Comparison of ENCODE assay signal across 9 mouse cellular contexts in the genomic region with DNA sequence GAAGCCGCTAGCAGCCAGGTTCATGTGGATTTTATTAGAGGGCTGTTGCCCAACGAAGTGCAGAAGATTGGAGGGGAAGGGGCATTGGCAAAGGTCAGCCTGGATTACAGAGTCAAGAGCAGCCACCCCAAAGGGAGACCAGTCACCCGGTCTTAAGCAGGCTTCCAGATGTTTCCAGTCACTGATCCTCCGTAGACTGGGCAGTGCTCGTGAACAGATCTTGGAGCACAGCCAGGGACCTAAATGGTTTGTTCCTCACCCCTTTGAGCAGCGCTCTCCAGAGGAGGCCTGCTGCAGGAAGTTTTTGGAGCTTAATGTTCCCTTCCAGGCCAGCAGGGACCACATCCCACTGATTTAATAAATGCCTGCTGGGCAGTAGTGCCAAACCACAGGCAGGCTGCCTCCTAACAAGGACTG. TPM values are rescaled to one million over a fixed set of nuclear protein-coding genes. Genes with fewer than 3 reads are reported as not detected.
DNase-seq lines count a peak whose midpoint lies in the region; ATAC-seq and TF ChIP-seq lines count a peak whose summit lies in the region.
"Had no signal": no experiment of that assay in that cellular context is flagged by ENCODE, and none has a peak within 500 bp of the region (broad histone marks: within the 10 kb centered on the region; RNA-seq: fewer than 3 reads in every experiment).

No protein-coding gene starts in this region.

- peaks cover 5% of the 10 kb centered on the region; the same call in 1 of the 2 replicates for H3K9me3 ChIP-seq in hindbrain, embryonic 10.5 days
- H3K9me3 ChIP-seq in hindbrain, embryonic 11.5 days (ENCODE audit: control insufficient read depth, low read length), result no peaks in the 10 kb centered on the region
- 0 out of 2 replicates have a peak, but pooled peaks cover 4% of the 10 kb centered on the region for H3K9me3 ChIP-seq in heart, postnatal 0 days (replicated peaks; ENCODE audit: control insufficient read depth, low read length)
- H3K9me3 ChIP-seq in midbrain, embryonic 15.5 days, result no peaks in the 10 kb centered on the region

- H3K36me3 ChIP-seq in hindbrain, embryonic 10.5 days, result peaks cover 55% of the 10 kb centered on the region
- no peaks in the 10 kb centered on the region for H3K36me3 ChIP-seq in hindbrain, embryonic 11.5 days (ENCODE audit: control insufficient read depth, insufficient read depth, low read length)
- peaks cover 5% of the 10 kb centered on the region for H3K36me3 ChIP-seq in heart, postnatal 0 days (replicated peaks; ENCODE audit: control insufficient read depth, insufficient read depth, low read length)
- H3K36me3 ChIP-seq in midbrain, embryonic 15.5 days (replicated peaks), result no peaks in the 10 kb centered on the region; the same call in 1 of the 2 replicates

- TF ChIP-seq EP300 in heart, postnatal 0 days (IDR thresholded peaks at IDR 0.05; ENCODE audit: low read depth), result no peak

- 74% methylated on average over 6 of the region's 6 CpGs for WGBS in hindbrain, embryonic 10.5 days
- 69% methylated on average over 6 of the region's 6 CpGs for WGBS in hindbrain, embryonic 11.5 days
- 26% methylated on average over 6 of the region's 6 CpGs for WGBS in heart, postnatal 0 days
- WGBS in midbrain, embryonic 15.5 days, result 57% methylated on average over 6 of the region's 6 CpGs

- H3K27me3 ChIP-seq in hindbrain, embryonic 10.5 days (ENCODE audit: insufficient read depth, poor library complexity, severe bottlenecking), result no peaks in the 10 kb centered on the region
- H3K27me3 ChIP-seq in hindbrain, embryonic 11.5 days (ENCODE audit: control insufficient read depth, insufficient read depth, low read length), result no peaks in the 10 kb centered on the region
- H3K27me3 ChIP-seq in heart, postnatal 0 days (ENCODE audit: control insufficient read depth, insufficient read depth, low read length), result no peaks in the 10 kb centered on the region
- H3K27me3 ChIP-seq in midbrain, embryonic 15.5 days (replicated peaks), result no peaks in the 10 kb centered on the region

- no peak overlapping the region for H3K4me2 ChIP-seq in hindbrain, embryonic 11.5 days (replicated peaks; ENCODE audit: low read depth, low read length)
- no peak overlapping the region for H3K4me2 ChIP-seq in heart, postnatal 0 days (ENCODE audit: low read depth, low read length)
- H3K4me2 ChIP-seq in midbrain, embryonic 15.5 days, result no peak overlapping the region

- 0 out of 2 replicates have a peak, but pooled peaks cover 2% of the 10 kb centered on the region for H3K4me1 ChIP-seq in hindbrain, embryonic 10.5 days (replicated peaks)
- no peaks in the 10 kb centered on the region for H3K4me1 ChIP-seq in hindbrain, embryonic 11.5 days (replicated peaks; ENCODE audit: control insufficient read depth, insufficient read depth, low read length)
- H3K4me1 ChIP-seq in heart, postnatal 0 days (ENCODE audit: control insufficient read depth, insufficient read depth), result peaks cover 4% of the 10 kb centered on the region; the same call in 1 of the 2 replicates
- H3K4me1 ChIP-seq in midbrain, embryonic 15.5 days, result peaks cover 4% of the 10 kb centered on the region; the same call in 1 of the 2 replicates

- H3K27ac ChIP-seq in hindbrain, embryonic 10.5 days, result no peak overlapping the region
- H3K27ac ChIP-seq in hindbrain, embryonic 11.5 days (ENCODE audit: low read depth, low read length), result no peak overlapping the region
- H3K27ac ChIP-seq in heart, postnatal 0 days (ENCODE audit: low read depth), result 0 out of 2 replicates have a peak overlapping the region, but pooled peaks have one; percentile 9
- no peak overlapping the region for H3K27ac ChIP-seq in midbrain, embryonic 15.5 days

- DNase-seq in hindbrain, embryonic 10.5 days (ENCODE audit: low spot score), result peak; percentile 33
- no peak for DNase-seq in hindbrain, embryonic 11.5 days (ENCODE audit: low spot score)
- peak; percentile 50 for DNase-seq in embryo, embryonic 10.5 days (ENCODE audit: low spot score)
- no peak for DNase-seq in heart, postnatal 0 days (ENCODE audit: low spot score)
- peak; percentile 73 to 80 for DNase-seq in kidney, postnatal 4 days
- DNase-seq in urinary bladder, postnatal 36 days (ENCODE audit: low spot score in 2 of 2), result peak; percentile 42 to 73
- DNase-seq in right cerebral cortex, postnatal 25 days, result no peak

- no peak for TF ChIP-seq CTCF in heart, postnatal 0 days (IDR thresholded peaks at IDR 0.05; ENCODE audit: low read depth)

- no peak overlapping the region for H3K9ac ChIP-seq in hindbrain, embryonic 11.5 days (ENCODE audit: low read depth, low read length)
- no peak overlapping the region for H3K9ac ChIP-seq in heart, postnatal 0 days (replicated peaks; ENCODE audit: low read depth, low read length)
- no peak overlapping the region for H3K9ac ChIP-seq in midbrain, embryonic 15.5 days

- ATAC-seq in hindbrain, embryonic 11.5 days (ENCODE audit: low FRiP score), result no peak
- peak; percentile 30; the same call in 1 of the 2 replicates for ATAC-seq in heart, postnatal 0 days (ENCODE audit: insufficient read depth, low read depth)
- ATAC-seq in midbrain, embryonic 15.5 days (replicated peaks), result no peak

- H3K4me3 ChIP-seq in hindbrain, embryonic 10.5 days, result no peak overlapping the region
- no peak overlapping the region for H3K4me3 ChIP-seq in hindbrain, embryonic 11.5 days (ENCODE audit: low read depth, low read length)
- no peak overlapping the region for H3K4me3 ChIP-seq in heart, postnatal 0 days (ENCODE audit: low read depth, low read length)
- no peak overlapping the region for H3K4me3 ChIP-seq in midbrain, embryonic 15.5 days
- H3K4me3 ChIP-seq: myocyte had no signal

RNA-seq across cellular contexts. Expression of gene Nudt2, which starts 16.7 kb away (rescaled TPM):
- 57.6 and 73.0 TPM in 2 replicates for polyA plus RNA-seq in hindbrain, embryonic 10.5 days (2016; fragmentation: Nextera tagmentation; extraction: Ambion mirVana)
- 67.7 and 70.3 TPM in 2 replicates for polyA plus RNA-seq in hindbrain, embryonic 11.5 days (2014; fragmentation: Nextera tagmentation; extraction: Ambion mirVana)
- total RNA-seq in heart, postnatal 0 days (2014; rRNA removed; ENCODE audit: low replicate concordance), result 10.5 and 37.6 TPM in 2 replicates
- polyA plus RNA-seq in heart, postnatal 0 days (2015; fragmentation: Nextera tagmentation; extraction: Ambion mirVana), result 42.0 and 45.9 TPM in 2 replicates
- 65.1 and 66.3 TPM in 2 replicates for polyA plus RNA-seq in midbrain, embryonic 15.5 days (2015; fragmentation: Nextera tagmentation; extraction: Ambion mirVana)

RNA-seq across cellular contexts. Expression of gene Kif24, which starts 16.9 kb away (rescaled TPM):
- 13.7 and 14.6 TPM in 2 replicates for polyA plus RNA-seq in hindbrain, embryonic 10.5 days (2016; fragmentation: Nextera tagmentation; extraction: Ambion mirVana)
- 10.4 and 11.9 TPM in 2 replicates for polyA plus RNA-seq in hindbrain, embryonic 11.5 days (2014; fragmentation: Nextera tagmentation; extraction: Ambion mirVana)
- total RNA-seq in heart, postnatal 0 days (2014; rRNA removed; ENCODE audit: low replicate concordance), result 2.9 and 3.4 TPM in 2 replicates
- polyA plus RNA-seq in heart, postnatal 0 days (2015; fragmentation: Nextera tagmentation; extraction: Ambion mirVana), result 1.1 and 1.4 TPM in 2 replicates
- 3.0 and 3.3 TPM in 2 replicates for polyA plus RNA-seq in midbrain, embryonic 15.5 days (2015; fragmentation: Nextera tagmentation; extraction: Ambion mirVana)

RNA-seq across cellular contexts. Expression of gene AI464131, which starts 21.3 kb away (rescaled TPM):
- polyA plus RNA-seq in hindbrain, embryonic 10.5 days (2016; fragmentation: Nextera tagmentation; extraction: Ambion mirVana), result 7.4 and 9.1 TPM in 2 replicates
- 8.3 and 10.9 TPM in 2 replicates for polyA plus RNA-seq in hindbrain, embryonic 11.5 days (2014; fragmentation: Nextera tagmentation; extraction: Ambion mirVana)
- 6.3 and 9.3 TPM in 2 replicates for total RNA-seq in heart, postnatal 0 days (2014; rRNA removed; ENCODE audit: low replicate concordance)
- polyA plus RNA-seq in heart, postnatal 0 days (2015; fragmentation: Nextera tagmentation; extraction: Ambion mirVana), result 2.5 and 2.9 TPM in 2 replicates
- polyA plus RNA-seq in midbrain, embryonic 15.5 days (2015; fragmentation: Nextera tagmentation; extraction: Ambion mirVana), result 6.3 and 8.9 TPM in 2 replicates

RNA-seq across cellular contexts. Expression of gene 1110017D15Rik, which starts 35.5 kb away (rescaled TPM):
- polyA plus RNA-seq in hindbrain, embryonic 10.5 days (2016; fragmentation: Nextera tagmentation; extraction: Ambion mirVana), result 8.1 and 14.7 TPM in 2 replicates
- polyA plus RNA-seq in hindbrain, embryonic 11.5 days (2014; fragmentation: Nextera tagmentation; extraction: Ambion mirVana), result 12.7 and 14.3 TPM in 2 replicates
- total RNA-seq in heart, postnatal 0 days (2014; rRNA removed; ENCODE audit: low replicate concordance), result not detected in 2 replicates
- polyA plus RNA-seq in heart, postnatal 0 days (2015; fragmentation: Nextera tagmentation; extraction: Ambion mirVana), result 0.18 and 1.0 TPM in 2 replicates
- 13.8 and 15.5 TPM in 2 replicates for polyA plus RNA-seq in midbrain, embryonic 15.5 days (2015; fragmentation: Nextera tagmentation; extraction: Ambion mirVana)

Comparison
In these comparisons a context has a peak if more than half of its experiments do, and no peak if none do; other contexts are left out.
1. DNase-seq: peak in hindbrain, embryonic 10.5 days (single experiment), embryo, embryonic 10.5 days (single experiment), kidney, postnatal 4 days (2 of 2) and urinary bladder, postnatal 36 days (2 of 2); none in hindbrain, embryonic 11.5 days (single experiment), heart, postnatal 0 days (single experiment) and right cerebral cortex, postnatal 25 days (single experiment).